Mouse (Mus musculus): ENCODE results near the gene Ptgfrn. TPM values are rescaled to one million over a fixed set of nuclear protein-coding genes. Genes with fewer than 3 reads are reported as not detected.

Gene Ptgfrn
- polyA plus RNA-seq, 1 experiment from 2014 or later, result 3.4 TPM

- Histone ChIP-seq H3K27ac (ENCODE audit: low read length) (no peak overlapping the region), H3K27me3 (replicated peaks; ENCODE audit: control insufficient read depth, insufficient read depth, low read length) (no peaks in the 10 kb centered on the region), H3K9ac (replicated peaks; ENCODE audit: low read depth, low read length) (no peak overlapping the region), H3K9me3 (ENCODE audit: control insufficient read depth, low read length) (no peaks in the 10 kb centered on the region), H3K36me3 (ENCODE audit: control insufficient read depth, insufficient read depth) (no peaks in the 10 kb centered on the region), H3K4me3 (replicated peaks; ENCODE audit: low read length) (no peak overlapping the region), H3K4me1 (replicated peaks; ENCODE audit: control insufficient read depth, insufficient read depth, low read length) (0 out of 2 replicates have a peak, but pooled peaks cover 3% of the 10 kb centered on the region), H3K4me2 (ENCODE audit: low read length) (no peak overlapping the region)
- 75% methylated on average over 10 of the region's 10 CpGs for WGBS
- peak; percentile 54; the same call in 1 of the 2 replicates for ATAC-seq
Measured at GRCm38 (mm10) chr3:100997785-100998570, 112.1 kb downstream of the Ptgfrn start.

GRCm38 (mm10) chr3:100994252-100994651, 115.8 kb downstream of the Ptgfrn start:
- H3K27ac ChIP-seq (ENCODE audit: low read length), result no peak overlapping the region
- ATAC-seq, result no peak

GRCm38 (mm10) chr3:100993718-100994117, 116.4 kb downstream of the Ptgfrn start:
- ATAC-seq, result no peak
- Histone ChIP-seq H3K4me3 (replicated peaks; ENCODE audit: low read length) (no peak overlapping the region), H3K27me3 (replicated peaks; ENCODE audit: control insufficient read depth, insufficient read depth, low read length) (no peaks in the 10 kb centered on the region), H3K9ac (replicated peaks; ENCODE audit: low read depth, low read length) (no peak overlapping the region), H3K4me2 (ENCODE audit: low read length) (no peak overlapping the region), H3K9me3 (ENCODE audit: control insufficient read depth, low read length) (no peaks in the 10 kb centered on the region), H3K27ac (ENCODE audit: low read length) (no peak overlapping the region), H3K36me3 (ENCODE audit: control insufficient read depth, insufficient read depth) (no peaks in the 10 kb centered on the region), H3K4me1 (replicated peaks; ENCODE audit: control insufficient read depth, insufficient read depth, low read length) (0 out of 2 replicates have a peak, but pooled peaks cover 3% of the 10 kb centered on the region)
- 86% methylated on average over 15 of the region's 15 CpGs for WGBS

More at GRCm38 (mm10) chr3:100994252-100994651, 115.8 kb downstream of the Ptgfrn start:
- Histone ChIP-seq H3K9ac (replicated peaks; ENCODE audit: low read depth, low read length) (no peak overlapping the region), H3K4me1 (replicated peaks; ENCODE audit: control insufficient read depth, insufficient read depth, low read length) (0 out of 2 replicates have a peak, but pooled peaks cover 5% of the 10 kb centered on the region), H3K4me3 (replicated peaks; ENCODE audit: low read length) (no peak overlapping the region), H3K9me3 (ENCODE audit: control insufficient read depth, low read length) (no peaks in the 10 kb centered on the region), H3K4me2 (ENCODE audit: low read length) (no peak overlapping the region), H3K27me3 (replicated peaks; ENCODE audit: control insufficient read depth, insufficient read depth, low read length) (no peaks in the 10 kb centered on the region), H3K36me3 (ENCODE audit: control insufficient read depth, insufficient read depth) (no peaks in the 10 kb centered on the region)
- 59% methylated on average over 4 of the region's 4 CpGs for WGBS

GRCm38 (mm10) chr3:100993158-100993557, 116.9 kb downstream of the Ptgfrn start:
- 90% methylated on average over 7 of the region's 7 CpGs for WGBS
- no peak for ATAC-seq
- no peaks in the 10 kb centered on the region for H3K36me3 ChIP-seq (ENCODE audit: control insufficient read depth, insufficient read depth)

More at GRCm38 (mm10) chr3:100993158-100993557, 116.9 kb downstream of the Ptgfrn start:
- Histone ChIP-seq H3K27me3 (replicated peaks; ENCODE audit: control insufficient read depth, insufficient read depth, low read length) (no peaks in the 10 kb centered on the region), H3K9ac (replicated peaks; ENCODE audit: low read depth, low read length) (no peak overlapping the region), H3K27ac (ENCODE audit: low read length) (no peak overlapping the region), H3K4me1 (replicated peaks; ENCODE audit: control insufficient read depth, insufficient read depth, low read length) (0 out of 2 replicates have a peak, but pooled peaks cover 3% of the 10 kb centered on the region), H3K9me3 (ENCODE audit: control insufficient read depth, low read length) (no peaks in the 10 kb centered on the region), H3K4me2 (ENCODE audit: low read length) (no peak overlapping the region), H3K4me3 (replicated peaks; ENCODE audit: low read length) (no peak overlapping the region)

Other genes starting within 250 kb of the Ptgfrn start
- 9.1 and 9.4 TPM in 2 replicates for gene Trim45, start 188.1 kb downstream of the Ptgfrn start, polyA plus RNA-seq (2015; fragmentation: Nextera tagmentation; extraction: Ambion mirVana)
- gene Ttf2, start 140.6 kb downstream of the Ptgfrn start, polyA plus RNA-seq (2015; fragmentation: Nextera tagmentation; extraction: Ambion mirVana), result 6.2 and 7.1 TPM in 2 replicates
- gene Cd101, start 80.7 kb downstream of the Ptgfrn start, polyA plus RNA-seq (2015; fragmentation: Nextera tagmentation; extraction: Ambion mirVana), result not detected in 2 replicates
- gene Cd2, start 177.7 kb upstream of the Ptgfrn start, polyA plus RNA-seq (2015; fragmentation: Nextera tagmentation; extraction: Ambion mirVana), result 0.37 and 0.57 TPM in 2 replicates

Measured in forebrain, embryonic 16.5 days (tissue).